Comparison of ENCODE assay signal across 25 mouse cellular contexts in the genomic region with DNA sequence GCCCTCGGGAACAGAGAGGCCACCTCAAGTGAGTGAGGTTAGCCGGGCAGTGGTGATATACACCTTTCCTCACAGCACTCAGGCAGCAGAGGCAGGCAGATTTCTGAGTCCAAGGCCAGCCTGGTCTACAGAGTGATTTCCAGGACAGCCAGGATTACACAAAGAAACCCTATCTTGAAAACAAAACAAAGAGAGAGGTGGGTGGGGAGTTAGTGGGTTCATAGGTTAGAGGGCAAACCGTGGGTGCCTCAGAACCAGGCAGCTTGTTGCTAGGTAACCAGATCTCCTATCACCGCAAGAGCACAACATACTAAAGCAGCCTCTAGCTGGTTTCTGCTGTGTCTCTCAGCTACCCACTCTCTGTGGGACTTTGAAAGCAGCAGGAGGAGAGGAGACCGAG. TPM values are rescaled to one million over a fixed set of nuclear protein-coding genes. Genes with fewer than 3 reads are reported as not detected.
"Had no signal": no experiment of that assay in that cellular context is flagged by ENCODE, and none has a peak within 500 bp of the region (broad histone marks: within the 10 kb centered on the region; RNA-seq: fewer than 3 reads in every experiment).

A gene (plus strand): TSS at position 301 of the 400 bp plus-strand sequence.

- H3K4me2 ChIP-seq: heart, embryonic 12.5 days; hindbrain, embryonic 13.5 days; hindbrain, embryonic 15.5 days; kidney, embryonic 15.5 days; limb, embryonic 12.5 days; liver, embryonic 11.5 days had no signal

- H3K36me3 ChIP-seq: heart, embryonic 12.5 days; hindbrain, embryonic 13.5 days; hindbrain, embryonic 15.5 days; kidney, embryonic 15.5 days; limb, embryonic 12.5 days had no signal

- H3K9me3 ChIP-seq: heart, embryonic 12.5 days; hindbrain, embryonic 13.5 days; hindbrain, embryonic 15.5 days; kidney, embryonic 15.5 days; limb, embryonic 12.5 days had no signal

- H3K4me3 ChIP-seq: heart, adult 2 months; heart, embryonic 12.5 days; hindbrain, embryonic 13.5 days; hindbrain, embryonic 15.5 days; kidney, embryonic 15.5 days; limb, embryonic 12.5 days had no signal

- ATAC-seq: hindbrain, postnatal 0 days; intestine, embryonic 16.5 days had no signal

- H3K27ac ChIP-seq: heart, adult 2 months; hindbrain, embryonic 13.5 days; hindbrain, embryonic 15.5 days; hindbrain, postnatal 0 days; kidney, embryonic 15.5 days; kidney, postnatal 0 days; limb, embryonic 12.5 days had no signal

- H3K9ac ChIP-seq: heart, embryonic 12.5 days; hindbrain, embryonic 13.5 days; hindbrain, embryonic 15.5 days; kidney, embryonic 15.5 days; limb, embryonic 12.5 days had no signal

- DNase-seq: gastrocnemius, postnatal 14 days; gastrocnemius, postnatal 36 days; heart, adult 11 months; heart, adult 2 months; heart, postnatal 14 days; heart, postnatal 36 days; kidney, adult 11 months; kidney, adult 2 months; kidney, postnatal 36 days; layer of hippocampus, adult 9-11 months; layer of hippocampus, postnatal 36 days; left cerebral cortex, postnatal 4 days; liver had no signal

- H3K27me3 ChIP-seq: heart, embryonic 12.5 days; hindbrain, embryonic 13.5 days; hindbrain, embryonic 15.5 days; kidney, embryonic 15.5 days; limb, embryonic 12.5 days had no signal

RNA-seq across cellular contexts. Expression of the gene that starts here (rescaled TPM):
- total RNA-seq: gastrocnemius, adult 18-20 months; gastrocnemius, adult 8-10 months; gastrocnemius, postnatal 36 days; heart, adult 2 months; heart, postnatal 14 days; heart, postnatal 36 days; hematopoietic stem cell, adult 5-6 weeks; hindbrain, postnatal 0 days had no signal
- polyA plus RNA-seq: heart, adult 2 months; intestine, embryonic 16.5 days; kidney, adult 2 months had no signal
